Mouse (Mus musculus): Measurements from ENCODE around the gene Spg21.

Spg21 gene

DNA sequence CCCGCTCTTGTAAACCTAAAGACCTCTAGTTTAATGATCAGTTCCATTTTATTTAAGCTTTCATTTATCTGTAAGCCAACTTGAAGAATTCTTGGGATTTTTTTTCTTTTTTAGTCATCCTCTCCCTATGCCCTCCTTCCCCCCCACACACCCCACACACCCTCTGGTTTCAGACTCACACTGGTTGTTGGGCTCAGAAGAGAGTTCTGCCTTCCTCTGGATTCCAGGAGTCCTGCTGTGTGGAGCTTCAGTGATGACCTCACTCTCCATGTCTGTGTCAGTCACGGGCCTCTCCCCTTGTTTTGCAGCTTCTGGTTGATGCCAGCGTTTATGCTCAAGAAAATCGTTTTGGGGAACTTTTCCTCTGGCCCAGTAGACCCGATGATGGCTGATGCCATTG is 19.3 kb downstream of the Spg21 start:
- no peak for DNase-seq

DNA sequence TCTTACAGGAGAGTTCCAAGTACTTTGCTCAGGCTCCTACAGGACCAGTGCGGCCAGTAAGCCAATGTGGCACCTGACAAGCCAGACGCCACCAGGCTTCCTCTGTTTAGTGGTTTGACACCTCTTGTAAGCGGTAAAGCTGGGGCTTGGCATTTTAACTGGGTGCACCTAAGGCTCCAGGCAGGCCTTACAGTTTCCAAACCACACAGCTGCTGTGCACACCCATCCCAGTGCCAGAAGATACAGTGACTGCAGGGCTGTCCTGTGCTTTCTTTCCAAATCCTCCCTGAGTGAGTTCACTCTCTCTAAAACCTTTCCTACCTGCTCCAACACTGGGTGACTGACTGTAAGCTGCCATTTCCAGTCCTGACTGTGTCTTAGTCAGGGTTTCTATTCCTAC is 30.7 kb downstream of the Spg21 start:
- DNase-seq, result no peak

DNA sequence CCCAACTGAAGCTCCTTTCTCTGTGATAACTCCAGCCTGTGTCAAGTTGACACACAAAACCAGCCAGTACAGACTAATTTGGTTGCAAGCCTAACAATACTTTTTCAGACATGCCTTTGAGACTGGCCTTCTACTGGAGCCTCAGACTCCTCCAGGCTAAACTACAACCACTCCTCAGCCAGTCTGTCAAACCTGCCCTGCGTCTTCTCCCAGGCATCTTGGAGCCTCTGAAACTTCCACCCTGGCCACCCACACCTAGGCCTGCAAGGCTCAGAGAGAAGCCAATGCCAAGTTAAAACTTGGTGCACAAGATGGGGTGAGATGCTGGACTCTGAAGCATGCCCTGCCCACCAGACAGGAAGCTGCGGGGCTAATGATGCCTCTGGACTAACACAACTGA is 31.6 kb downstream of the Spg21 start:
- no peak for DNase-seq

DNA sequence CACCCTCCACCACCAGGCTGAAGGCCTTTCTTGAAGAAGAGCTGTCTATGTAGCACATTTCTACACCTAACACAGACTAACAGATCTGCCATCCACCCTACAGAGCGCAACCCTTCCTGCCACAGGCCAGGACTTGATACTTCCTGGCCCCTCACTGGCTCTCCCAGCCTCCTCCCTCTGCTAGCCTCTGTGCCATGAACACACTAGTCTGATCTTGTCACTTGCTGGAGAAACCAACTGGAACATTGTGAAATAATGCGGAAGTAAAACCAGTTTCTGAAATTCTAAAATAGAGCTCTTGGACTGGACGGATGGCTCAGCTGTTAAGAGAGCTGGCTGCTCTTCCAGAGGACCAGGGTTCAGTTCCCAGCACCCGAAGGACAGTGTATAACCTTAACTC is 32.1 kb downstream of the Spg21 start:
- DNase-seq, result no peak

DNA sequence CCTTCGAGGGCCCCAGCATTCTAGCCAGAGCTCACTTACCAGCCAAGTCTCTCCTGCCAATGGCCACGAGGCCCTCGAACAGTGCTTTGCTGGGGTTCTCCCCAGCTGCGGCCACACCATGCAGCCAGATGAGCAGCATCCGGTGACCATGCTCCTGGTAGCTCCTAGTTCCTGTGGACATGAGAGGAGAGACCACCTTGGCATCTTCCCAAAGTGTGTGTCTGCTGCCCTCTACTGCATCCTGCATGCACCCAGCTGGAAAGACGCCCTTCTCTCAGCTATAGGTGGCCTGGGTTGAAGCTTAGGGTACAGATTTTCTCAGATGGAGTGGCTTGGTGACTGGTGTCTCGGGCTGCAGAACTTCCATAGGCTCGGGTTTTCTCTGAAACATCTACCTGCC is 41.4 kb downstream of the Spg21 start:
- no peak for DNase-seq

DNA sequence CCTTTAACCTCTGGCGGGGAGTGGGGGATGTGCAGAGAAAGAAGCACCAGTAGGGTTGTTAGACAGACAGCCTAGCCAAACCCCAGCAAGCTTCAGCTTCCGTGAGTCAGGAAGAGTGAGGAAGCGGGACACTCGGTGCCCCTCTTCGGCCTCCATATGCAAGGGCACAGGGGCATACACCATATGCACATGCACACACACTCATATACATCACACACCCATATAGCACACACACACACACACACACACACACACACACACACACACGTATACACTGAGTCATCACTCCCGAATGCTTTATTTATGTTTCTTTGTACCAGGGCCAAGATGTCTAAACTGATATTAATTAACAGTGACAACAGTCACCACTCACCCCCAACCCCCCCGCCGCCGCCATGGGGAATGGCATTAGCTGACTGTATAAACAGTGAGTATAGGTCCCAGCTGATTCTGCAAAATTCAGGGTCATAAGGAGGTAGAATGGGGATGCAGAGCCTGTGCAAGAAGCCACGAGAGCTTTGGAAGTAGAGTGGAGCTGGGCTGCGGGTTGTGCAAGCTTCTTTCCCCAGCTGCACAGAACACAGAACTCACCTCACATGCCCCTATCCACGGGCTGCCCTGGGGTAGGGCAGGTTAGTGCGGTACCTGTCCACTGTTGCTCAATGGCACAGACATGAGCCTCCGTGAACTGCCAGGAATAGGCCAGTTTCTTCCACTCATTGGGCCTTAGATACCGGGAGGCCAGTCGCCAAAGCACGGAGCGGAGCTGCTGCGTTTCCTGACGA is 42.2 kb downstream of the Spg21 start:
- no peak for DNase-seq

DNA sequence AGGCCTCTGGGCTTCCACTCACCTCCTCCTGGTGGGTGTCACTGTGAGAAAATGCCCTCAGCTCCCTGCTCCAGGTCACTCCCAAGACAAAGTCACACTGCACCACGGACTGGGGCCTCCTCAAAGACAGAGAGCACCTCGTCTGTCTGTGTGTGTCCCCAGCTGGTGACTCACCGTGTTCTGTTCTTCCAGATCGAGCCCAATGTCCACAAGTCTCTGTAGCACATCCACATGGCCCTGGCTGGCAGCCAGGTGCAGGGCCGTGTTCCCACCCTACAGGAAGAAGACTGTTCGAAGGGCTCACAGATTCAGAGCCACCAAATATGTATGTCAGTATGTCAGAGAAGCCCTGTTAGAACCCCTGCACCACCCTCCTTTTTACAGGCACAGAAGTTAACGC is 47.7 kb downstream of the Spg21 start:
- DNase-seq, result no peak

DNA sequence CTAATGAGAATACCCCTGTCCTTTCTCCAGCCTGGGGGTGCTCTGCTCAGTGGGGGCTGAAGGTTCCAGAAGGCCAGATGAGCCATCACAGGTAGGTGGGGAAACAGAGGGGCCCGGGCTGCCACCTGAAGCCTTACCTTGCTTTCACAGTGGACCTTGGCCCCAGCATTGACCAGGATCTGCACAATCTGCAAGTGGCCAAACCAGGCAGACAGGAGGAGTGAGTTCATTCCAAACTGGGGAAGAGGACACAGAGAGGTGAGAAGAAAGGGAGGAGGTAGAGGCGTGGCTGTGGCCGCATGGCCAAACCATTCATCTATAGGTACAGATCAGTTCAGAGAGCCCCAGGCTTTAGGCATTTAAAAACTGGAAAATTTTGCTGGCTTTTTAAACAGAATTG is 51.8 kb downstream of the Spg21 start:
- no peak for DNase-seq

DNA sequence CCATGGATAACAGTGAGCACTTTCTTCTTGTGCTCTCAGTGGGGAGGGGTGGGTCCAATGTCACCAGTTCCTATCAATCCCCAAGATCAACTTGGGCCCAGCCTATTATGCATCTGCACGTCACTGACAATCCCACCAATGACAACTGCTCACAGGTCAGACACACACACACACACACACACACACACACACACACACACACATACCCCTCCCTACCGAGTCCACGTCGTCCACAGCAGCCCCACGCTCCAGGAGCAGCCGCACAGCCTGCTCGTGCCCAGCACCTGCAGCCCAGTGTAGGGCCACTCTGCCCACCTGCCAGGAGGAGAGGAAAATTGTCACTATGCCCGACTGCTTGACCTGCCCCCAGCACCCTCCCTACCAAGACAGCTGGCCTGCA is 53.7 kb downstream of the Spg21 start:
- DNase-seq, result no peak

DNA sequence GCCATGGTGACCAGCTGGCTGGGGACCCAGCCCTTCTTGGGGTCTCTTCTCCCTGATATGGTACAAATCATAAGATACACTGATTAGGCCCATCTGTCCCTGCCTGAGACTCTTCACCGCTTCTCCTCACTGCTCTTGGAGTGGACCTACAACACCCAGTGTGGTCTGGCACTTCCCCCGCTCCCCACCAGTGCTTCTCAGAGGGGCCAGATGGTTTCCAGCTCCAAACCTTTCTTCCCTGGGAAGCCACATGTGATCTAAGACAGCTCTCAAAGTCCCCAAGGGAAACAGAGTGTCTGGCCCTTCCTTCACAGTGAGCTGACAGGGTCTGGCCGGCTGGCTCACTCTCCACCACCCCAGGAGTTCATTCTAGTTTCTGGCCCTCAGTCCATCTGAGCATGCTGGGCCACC is 54.1 kb downstream of the Spg21 start:
- peak; percentile 75 for DNase-seq

DNA sequence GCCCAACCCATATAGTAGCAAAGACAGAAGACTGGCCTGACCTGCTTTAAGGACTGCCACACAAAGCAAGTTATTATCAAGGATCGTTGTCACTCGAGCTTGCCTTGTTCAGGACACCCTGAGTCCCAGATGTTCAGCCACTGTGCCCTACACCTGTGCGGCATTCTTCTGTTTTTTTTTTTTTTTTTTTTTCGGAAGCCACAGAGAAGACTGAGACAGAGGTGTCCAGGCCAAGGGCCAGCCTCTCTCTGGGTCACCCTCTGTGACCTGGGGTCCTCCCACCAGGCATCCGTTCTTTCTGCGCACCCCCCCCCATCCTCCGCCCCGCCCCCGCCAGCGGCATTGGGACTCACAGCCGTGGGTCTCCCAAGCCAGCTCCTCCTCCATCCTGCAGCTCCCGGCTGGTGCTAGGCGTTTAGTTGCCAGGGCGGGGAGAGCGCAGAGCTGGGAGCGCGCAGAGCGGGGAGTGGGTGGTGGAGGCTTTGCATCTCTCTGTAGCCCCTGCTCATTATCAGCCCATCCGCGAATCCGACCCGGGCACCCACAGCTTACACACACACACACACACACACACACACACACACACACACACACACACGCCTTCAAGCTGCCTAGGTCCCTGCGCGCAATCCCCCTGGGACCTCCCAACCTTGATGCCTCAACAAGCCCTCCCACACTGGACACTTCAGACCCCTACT is 59.2 kb downstream of the Spg21 start, which contains the start of gene Ankdd1a:
Gene Ankdd1a, minus strand, starts transcription at position 387 of the 698 bp plus-strand sequence.
- DNase-seq, result peak; percentile 58

DNA sequence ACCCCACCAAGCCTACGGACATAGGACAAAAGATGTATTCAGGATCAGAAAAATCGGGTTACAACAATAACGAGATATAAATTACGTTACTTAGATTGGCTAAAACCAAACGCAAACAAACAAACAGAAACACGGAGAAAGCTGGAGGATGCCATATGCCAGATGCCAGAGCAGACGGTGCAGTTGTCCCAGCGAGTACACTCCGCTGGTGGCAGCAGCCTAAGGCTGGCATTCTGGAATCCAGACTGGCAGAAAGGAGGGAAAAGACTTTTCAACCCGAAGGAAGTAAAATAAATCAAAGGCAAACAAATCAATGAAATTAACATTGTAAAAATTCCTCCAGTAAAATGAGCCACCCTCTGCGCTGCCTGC is 59.7 kb downstream of the Spg21 start:
- no peak for DNase-seq

DNA sequence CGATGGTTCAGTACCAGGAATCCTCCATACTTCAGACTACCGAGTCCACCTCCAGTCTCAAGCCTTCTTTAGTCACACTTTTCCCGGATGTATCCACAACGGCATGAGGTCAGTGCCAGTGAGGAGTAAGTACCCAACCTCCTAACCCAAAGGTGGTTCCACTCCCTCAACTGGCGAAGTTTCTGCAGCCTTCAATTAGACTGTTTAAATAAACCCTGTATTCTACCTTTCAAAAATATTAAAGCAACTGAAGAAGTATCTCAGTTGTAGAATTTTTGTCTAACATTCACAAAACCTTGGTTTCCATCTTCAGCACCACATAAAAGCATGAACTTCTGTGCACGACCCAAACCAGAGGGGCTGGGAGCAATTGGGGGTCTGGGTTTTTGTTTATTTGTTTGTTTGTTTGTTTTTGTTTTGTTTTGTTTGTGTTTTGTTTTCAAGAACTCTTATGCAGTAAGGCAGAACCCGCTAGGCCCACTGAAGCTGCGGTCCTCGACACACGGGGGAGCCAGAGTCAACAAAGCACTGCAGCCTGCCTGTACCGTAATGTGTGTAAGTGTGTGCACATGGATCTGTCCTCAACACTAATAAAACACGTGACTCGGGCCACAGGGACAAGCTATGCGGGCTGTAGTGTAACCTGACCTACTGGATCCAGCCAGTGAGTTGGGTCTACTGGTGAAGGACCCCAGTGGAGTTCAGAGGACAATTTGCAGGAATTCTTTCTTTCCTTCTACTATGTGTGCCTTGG is 63.0 kb downstream of the Spg21 start:
- peak; percentile 64 for DNase-seq

DNA sequence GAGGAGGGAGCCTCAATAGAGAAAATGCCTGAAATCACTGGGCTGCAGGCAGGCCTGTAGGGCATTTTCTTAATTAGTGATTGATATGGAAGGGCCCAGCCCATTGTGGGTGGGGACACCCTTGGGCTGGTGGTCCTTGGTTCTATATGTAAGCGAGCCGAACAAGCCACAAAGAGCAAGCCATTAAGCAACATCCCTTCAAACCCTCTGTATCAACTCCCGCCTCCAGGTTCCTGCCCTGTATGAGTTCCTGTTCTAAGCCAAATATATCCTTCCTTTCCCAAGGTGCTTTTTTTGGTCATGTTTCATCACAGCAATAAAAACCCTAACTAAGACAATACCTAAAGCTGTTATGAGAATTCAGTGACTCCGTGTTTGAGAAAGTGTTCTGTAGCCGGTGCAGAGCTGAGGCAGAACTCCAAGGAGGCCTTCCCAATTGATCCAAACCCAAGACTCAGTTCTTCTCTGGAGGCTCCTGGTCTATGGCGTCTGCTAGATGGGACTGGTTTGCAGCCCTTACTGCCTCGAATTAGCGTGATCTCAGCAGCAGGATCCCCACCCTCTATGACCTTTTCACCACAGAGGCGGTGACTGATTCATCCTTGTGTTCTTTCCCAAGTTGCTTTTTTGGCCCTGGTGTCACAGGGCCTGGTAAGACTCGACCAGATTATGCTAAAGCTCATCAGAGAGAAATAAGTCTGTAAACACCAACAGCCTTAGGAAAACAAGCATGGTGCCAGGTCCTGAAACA is 64.9 kb downstream of the Spg21 start:
- DNase-seq, result no peak

DNA sequence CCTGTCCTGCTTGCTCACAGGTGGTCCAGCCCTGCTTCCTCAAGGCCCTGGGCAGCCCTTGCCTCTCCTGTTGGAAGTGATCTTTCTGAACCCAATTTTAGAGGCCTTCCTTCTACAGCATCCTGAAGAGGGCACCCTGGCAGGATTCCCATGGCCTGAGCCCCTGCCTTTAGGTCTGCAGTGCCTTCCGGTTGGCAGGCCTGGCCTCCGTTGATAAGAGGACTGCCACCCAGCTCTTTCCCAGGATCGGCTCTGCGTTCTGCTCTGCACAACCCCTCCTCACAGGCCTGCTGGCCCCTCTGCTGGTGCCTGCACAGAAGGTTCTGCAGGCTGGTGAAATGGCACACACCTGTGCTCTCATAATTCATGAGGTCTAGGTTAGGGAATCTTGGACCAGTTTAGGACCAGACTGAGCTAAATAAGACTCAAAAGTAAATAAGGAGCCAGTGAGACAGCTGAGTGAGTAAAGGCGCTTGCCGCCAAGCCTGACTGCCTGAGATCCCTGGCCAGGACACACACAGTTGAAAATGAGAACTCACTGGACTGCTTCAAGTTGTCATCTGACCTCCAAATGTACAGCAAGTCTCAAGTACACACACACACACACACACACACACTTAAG is 67.8 kb downstream of the Spg21 start:
- no peak for DNase-seq

DNA sequence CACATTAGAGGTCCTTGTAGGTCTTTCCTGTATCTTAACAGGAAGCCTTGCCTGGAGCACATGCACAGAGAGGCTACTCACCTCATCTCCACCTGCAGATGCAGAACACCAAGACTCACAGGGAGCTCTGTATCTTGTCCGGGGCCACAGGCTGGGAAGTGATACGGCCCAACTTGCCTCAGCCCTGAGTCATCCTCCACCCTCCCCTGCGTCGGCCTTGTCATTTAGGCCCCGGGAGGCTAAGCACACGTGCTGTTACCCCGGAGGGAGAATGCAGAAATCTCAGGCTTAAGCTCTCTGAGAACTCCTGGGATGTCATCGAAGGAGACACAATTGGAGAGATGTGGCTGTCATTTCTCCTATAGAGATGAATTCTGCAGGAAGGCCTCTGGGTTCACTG is 68.9 kb downstream of the Spg21 start:
- no peak for DNase-seq

DNA sequence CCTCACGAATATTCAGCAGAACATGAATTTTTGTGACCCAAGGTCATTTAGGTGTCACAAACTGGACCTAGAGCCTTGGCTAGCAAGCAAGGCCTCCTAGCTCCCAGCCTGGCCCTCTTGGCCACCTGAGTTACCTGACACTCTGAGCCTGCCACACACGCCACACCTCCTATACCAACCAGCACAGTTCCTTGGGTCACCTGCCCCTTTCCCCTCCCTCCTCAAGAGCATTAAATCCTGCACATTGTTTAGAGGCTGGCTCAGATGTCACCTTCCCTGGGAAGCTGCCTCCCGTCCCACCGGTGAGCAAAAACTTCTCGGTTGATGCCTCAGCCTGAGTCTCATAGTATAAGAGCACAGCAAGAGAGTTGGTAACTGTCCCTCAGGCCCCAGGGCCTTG is 70.5 kb downstream of the Spg21 start:
- no peak for DNase-seq

DNA sequence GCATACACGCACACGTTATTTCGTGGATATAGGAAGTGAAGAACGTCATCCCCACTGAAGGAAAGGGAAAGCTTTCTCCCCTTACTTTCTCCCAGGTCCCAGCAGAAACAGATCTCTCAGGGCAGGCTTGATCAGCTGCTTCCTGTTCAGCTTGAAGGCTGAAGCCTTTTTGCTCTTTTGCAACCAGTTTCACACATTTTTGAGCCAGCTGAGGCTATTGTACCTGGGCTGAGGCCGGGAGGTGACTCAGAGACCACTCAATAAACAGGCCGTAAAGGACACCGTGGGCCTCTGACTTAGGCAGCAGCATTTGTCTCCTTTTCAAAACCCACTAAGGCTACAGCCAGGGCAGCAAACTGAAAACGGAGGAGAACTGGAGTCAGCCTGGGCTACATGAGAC is 72.2 kb downstream of the Spg21 start:
- no peak for DNase-seq

DNA sequence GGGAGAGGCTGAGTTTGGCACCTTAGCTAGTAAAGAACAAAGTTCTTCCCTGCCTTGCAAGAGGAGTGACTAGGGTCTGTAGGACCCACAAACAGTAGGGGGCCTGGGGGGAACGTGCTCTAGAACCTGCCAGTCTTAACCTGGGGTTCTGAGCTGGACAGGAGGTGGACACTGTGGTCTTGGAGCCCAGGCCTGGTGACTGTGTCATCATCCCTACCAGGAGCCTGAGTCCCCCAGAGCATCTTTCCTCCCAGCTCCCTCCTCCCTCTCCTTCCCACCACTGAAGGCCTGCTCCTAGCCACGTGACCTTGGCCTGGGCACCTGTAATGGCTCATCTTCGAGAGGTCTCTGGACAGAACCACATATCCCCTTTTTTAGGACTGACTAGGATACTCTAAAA is 73.4 kb downstream of the Spg21 start:
- DNase-seq, result no peak

DNA sequence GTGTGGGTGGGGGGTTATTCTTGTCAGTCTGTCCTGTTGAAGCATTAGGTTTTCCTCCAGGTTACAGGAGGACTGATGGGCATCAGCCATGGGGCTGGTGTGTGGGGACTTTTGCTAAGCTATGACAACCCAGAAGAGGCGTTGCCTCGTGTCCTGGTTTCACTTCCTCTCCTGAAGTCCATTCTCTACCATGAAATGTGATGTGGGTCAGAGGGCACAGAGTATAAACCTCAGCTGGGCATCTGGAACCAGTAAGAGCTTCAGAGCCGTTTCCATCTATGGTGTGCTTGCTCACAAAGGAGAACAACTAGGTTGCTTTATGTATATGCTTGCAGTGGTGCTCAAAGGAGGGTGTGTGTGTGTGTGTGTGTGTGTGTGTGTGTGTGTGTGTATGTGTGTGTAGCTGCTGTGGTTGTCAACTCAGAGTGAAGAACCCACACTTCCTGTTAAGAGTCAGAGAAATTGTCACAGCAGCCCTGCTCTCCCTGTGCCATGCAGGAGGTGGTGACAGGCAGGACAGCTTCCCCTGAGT is 74.5 kb downstream of the Spg21 start:
- DNase-seq, result no peak

DNA sequence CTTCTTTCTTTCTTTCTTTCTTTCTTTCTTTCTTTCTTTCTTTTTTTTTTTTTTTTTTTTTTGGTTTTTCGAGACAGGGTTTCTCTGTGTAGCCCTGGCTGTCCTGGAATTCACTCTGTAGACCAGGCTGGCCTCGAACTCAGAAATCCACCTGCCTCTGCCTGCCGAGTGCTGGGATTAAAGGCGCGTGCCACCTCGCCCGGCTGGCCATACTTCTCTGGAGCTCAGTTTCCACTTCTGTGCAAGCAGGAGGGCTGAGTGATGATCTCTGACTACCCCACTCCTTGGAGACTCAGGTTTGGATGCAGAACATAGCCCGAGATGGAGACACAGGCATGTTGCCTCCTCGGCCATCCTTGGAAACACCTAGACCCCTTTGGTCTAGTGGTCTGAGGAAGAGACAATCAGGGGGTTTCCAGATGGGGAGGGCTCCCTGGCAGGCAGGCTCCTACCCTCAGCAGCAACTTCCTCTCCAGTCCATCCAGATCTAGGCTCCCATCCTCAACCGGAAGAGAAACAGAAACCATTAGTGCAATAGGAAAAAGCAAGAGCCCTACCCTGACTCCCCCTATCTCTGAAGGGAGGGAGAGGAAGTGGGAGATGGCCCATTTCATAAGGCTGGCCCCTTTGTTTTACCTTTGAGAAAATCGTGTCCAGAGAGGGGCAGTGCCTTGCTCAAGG is 75.2 kb downstream of the Spg21 start:
- no peak for DNase-seq

DNA sequence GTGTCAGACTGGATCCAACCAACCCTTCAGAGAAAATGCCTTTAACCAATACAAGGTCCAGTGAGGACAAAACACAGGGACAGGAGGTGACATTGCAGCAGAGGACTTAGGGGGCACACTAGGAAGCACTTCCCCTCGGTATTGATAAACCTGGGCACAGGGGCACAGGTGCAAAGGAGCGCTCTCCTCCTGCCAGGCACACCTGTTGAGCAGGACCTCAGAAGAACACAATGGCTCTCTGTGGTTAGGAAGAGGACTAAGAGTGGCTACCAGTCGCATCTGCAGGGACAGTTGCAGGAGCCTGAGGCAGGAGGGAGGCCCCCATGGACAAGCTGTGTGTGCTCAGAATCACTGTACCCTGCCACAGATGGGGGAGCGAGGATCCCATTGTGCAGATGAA is 75.7 kb downstream of the Spg21 start:
- DNase-seq, result no peak
